Mouse (Mus musculus) skeletal muscle tissue, adult 2 months (tissue): Measurements from ENCODE around the gene Pard3.

Experiments
- DNase-seq: peaks from one replicate; pipeline ENCODE4 v3.0.0-alpha.2; 2012; ENCODE audit warnings: low read depth, low spot score

Pard3 gene

GRCm38 (mm10) chr8:127335216-127335615 is 271.5 kb downstream of the Pard3 start:
- DNase-seq = no peak

- no peak for DNase-seq
Measured at GRCm38 (mm10) chr8:127338183-127338582, 274.5 kb downstream of the Pard3 start.

DNA sequence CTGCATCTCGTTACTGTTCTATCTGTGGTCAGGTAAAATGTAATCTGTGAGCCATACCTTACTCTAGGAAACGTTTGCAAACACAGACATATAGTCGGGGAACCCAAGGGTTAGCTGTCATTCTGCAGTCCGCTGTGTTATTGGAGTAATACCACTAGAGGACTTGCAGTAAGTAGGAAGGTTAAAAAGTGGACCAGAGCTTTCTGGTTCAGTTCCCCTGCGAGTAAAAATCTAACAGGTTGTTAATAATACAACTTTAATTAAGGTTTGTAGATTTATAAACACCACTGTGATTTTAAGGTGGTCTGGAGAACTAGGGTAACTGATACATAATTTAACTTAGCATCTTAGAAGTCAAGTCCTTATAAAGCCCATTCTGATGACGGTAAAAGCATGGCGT is 277.4 kb downstream of the Pard3 start:
- no peak for DNase-seq

DNA sequence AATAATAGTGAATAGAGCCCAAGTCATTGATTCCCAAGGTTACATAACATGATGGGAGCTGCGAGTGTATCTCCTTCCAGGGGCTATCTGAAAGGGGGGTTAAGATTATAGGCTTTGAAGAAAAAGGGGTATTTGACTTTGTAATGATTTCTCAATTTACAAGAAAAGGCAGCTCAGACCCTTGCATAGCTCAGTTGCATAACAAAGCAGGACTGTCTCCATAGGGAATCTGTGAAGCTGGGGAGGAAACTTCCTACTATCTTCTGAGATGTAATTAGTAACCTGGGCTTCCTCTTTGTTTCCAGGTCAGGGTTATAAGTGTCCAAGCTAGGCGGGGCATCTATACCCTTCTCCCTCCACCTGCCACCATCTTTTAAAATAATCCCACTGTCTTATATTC is 279.4 kb downstream of the Pard3 start:
- no peak for DNase-seq

GRCm38 (mm10) chr8:127344421-127344820 is 280.7 kb downstream of the Pard3 start:
- no peak for DNase-seq

- no peak for DNase-seq
Measured at GRCm38 (mm10) chr8:127345912-127346423, 282.3 kb downstream of the Pard3 start.

DNA sequence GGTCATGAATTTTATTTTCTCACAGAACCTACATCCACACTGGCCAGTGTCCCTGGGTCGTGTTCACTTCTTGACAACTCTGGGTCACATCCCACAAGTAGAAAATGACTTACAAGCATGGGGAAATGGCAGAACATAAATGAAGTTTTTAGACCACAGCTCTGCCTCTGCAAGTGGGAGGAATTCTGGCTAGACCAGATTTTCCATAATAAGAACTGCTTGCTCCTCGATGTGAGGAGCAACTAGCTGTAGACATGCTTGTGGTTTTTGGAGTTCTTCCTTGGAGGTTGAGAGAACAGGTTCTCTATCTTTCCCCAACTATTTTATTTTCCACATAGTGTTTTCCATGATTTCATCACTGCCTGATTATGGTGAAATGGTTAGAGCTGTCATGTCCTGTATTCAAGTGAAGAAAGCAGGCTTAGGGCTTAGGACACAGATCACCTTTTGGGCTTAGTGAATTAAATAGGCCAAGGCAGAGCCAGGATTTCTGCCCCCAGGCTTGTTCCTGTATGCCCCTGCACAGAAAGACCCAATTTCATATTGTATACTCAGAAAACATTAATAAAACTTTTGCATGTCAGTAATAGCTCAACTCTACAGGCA is 284.3 kb downstream of the Pard3 start:
- no peak for DNase-seq

- no peak for DNase-seq
Measured at GRCm38 (mm10) chr8:127361796-127362195, 298.1 kb downstream of the Pard3 start.

- DNase-seq = no peak
Measured at GRCm38 (mm10) chr8:127368347-127368746, 304.7 kb downstream of the Pard3 start.

GRCm38 (mm10) chr8:127371326-127371949 is 307.7 kb downstream of the Pard3 start:
- no peak for DNase-seq

DNA sequence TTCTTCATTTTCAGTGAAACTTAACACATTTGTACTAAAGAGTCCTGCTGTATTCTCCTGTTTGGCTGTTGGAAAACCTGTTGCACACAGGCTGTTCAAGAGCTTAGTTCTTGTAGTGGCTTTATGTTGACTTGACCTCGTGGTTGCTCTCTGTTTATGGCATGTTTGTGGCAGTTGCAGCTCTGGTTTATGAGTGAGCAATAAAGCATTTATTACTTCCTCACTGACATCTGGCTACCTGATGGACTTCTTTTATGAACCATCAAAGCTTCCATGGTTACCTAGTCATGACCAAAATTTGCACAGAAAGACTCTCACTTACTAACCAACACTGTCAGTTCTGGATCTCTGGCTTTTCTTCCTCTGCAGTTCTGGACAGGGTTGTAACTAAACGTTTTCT is 314.1 kb downstream of the Pard3 start:
- DNase-seq = no peak

- no peak for DNase-seq
Measured at GRCm38 (mm10) chr8:127378994-127379858, 315.5 kb downstream of the Pard3 start.

GRCm38 (mm10) chr8:127381259-127381658 is 317.6 kb downstream of the Pard3 start:
- no peak for DNase-seq

DNA sequence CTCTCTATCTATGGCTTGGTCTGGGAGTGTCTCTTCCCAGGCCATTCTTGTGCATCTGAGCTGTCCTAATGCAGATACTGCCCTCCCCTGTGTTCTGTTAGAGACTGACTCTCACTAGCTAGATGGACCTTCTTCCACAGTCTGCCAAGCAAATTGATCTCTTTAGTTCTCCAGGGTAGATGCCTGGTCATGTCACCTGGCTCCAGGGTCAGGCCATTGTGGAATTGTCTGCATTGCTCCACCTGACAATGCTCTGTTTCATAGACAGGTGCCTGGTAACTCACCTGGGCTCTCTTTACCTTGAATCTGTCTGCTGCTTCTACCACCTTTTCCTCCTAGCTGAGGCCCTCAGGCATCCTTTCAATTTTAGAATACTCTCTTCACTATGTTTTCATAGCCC is 329.0 kb downstream of the Pard3 start:
- no peak for DNase-seq

GRCm38 (mm10) chr8:127395488-127395887 is 331.8 kb downstream of the Pard3 start:
- no peak for DNase-seq

DNA sequence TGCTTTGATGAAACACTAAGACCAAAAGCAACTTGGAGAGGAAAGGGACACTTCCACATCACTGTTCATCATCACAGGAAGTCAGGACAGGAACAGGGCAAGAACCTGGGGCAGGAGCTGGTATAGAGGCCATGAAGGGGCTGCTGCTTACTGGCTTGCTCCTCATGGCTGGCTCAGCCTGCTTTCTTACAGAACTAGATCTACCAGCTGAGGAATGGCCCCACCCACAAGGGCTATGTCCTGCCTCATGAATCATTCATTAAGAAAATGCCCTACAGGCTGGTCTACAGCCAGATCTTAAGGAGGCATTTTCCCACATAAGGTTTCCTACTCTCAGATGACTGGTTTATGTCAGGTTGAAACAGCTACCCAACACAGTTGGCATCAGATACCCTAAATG is 342.1 kb downstream of the Pard3 start:
- no peak for DNase-seq

- no peak for DNase-seq
Measured at GRCm38 (mm10) chr8:127410606-127411005, 346.9 kb downstream of the Pard3 start.

- DNase-seq = no peak
Measured at GRCm38 (mm10) chr8:127411190-127411848, 347.6 kb downstream of the Pard3 start.

GRCm38 (mm10) chr8:127423021-127423420 is 359.3 kb downstream of the Pard3 start:
- no peak for DNase-seq

DNA sequence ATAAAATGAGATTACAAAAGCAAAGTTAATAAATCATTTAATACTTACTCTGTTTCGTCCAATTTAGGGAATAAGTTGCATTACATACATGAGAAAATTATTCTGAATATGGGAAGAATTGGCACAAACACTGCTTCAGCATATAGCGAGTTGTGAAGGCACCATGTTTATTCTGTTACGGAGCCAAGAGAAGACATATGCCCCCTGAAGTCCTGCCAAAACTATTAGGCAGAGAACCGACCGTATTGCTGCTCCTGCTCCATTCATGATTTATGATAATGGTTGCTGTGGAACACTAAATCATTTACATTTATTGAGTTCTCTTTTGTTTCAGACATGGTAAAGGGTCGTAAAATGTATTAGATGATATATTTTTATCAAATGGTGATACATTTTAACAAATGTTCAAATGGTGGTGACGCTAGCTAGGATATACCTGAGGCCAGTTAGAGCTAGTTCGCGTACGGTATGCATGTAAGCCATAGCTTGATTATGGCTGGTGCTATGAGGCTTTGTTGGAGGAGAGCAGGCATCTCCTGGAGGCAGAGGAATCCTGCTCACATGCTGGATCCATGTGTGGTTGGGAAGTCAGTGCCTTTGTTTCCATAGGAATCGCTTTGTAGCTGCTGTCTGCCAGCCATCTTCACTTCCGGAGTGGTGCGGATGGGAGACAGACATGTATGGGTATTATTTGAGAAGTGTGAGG is 360.7 kb downstream of the Pard3 start:
- no peak for DNase-seq

- no peak for DNase-seq
Measured at GRCm38 (mm10) chr8:127426857-127427256, 363.2 kb downstream of the Pard3 start.
